Mouse (Mus musculus): Measurements from ENCODE around the gene Aldh3a1. TPM values are rescaled to one million over a fixed set of nuclear protein-coding genes. Genes with fewer than 3 reads are reported as not detected.

Gene Aldh3a1
- polyA plus RNA-seq, 1 experiment = 130 TPM

DNA sequence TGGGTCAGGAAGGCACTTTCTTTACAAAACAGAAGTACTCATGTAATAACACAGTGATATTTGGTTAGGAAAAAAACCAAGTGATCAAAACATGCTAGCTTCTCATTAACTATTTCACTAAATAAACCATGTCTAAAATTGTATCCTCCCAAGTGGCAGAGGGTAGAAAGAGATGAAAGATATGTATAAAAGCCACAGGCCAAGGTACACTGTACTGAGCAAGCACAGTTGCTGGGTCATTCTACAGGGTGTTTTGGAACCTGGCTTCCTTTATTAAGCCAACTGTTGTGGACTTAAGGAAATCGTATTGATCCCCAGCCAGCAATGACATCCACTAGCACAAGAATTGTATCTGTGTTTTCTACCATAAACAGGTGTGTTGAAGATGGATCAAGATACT lies 56.5 kb downstream of the Aldh3a1 start:
- DNase-seq = no peak
- no peaks in the 10 kb centered on the region for H3K4me1 ChIP-seq (ENCODE audit: control insufficient read depth, insufficient read depth, low read length)
- WGBS = 63% methylated on average over 1 of the region's 1 CpGs
- no peak for TF ChIP-seq POLR2A (IDR thresholded peaks at IDR 0.05; ENCODE audit: borderline replicate concordance, extremely low read depth, low read depth, low read length)
- TF ChIP-seq CTCF (IDR thresholded peaks at IDR 0.05; ENCODE audit: insufficient read depth, low read length) = no peak
- H3K4me3 ChIP-seq (replicated peaks; ENCODE audit: extremely low read depth, low read depth, low read length) = no peak overlapping the region

- TF ChIP-seq POLR2A (IDR thresholded peaks at IDR 0.05; ENCODE audit: borderline replicate concordance, extremely low read depth, low read depth, low read length) (peak; percentile 99), CTCF (IDR thresholded peaks at IDR 0.05; ENCODE audit: insufficient read depth, low read length) (no peak)
- WGBS = under 1% methylated on average over 58 of the region's 58 CpGs
- DNase-seq = peak; percentile 97
- no peaks in the 10 kb centered on the region for H3K4me1 ChIP-seq (ENCODE audit: control insufficient read depth, insufficient read depth, low read length)
- peak within 1 kb of the TSS; percentile 83 for H3K4me3 ChIP-seq (replicated peaks; ENCODE audit: extremely low read depth, low read depth, low read length)
Observed at GRCm38 (mm10) chr11:61266551-61267533, 59.5 kb downstream of the Aldh3a1 start, which contains the start of gene Aldh3a2. TSS of gene Aldh3a2 (minus strand) at chr11:61267464.

Other genes with a start within 250 kb of the Aldh3a1 start
- 5.3 and 5.8 TPM in 2 replicates for gene Kcnj12, start 185.0 kb upstream of the Aldh3a1 start, polyA plus RNA-seq (2012; rRNA removed)
- 26.2 and 26.4 TPM in 2 replicates for gene Tnfrsf13b, start 80.8 kb upstream of the Aldh3a1 start, polyA plus RNA-seq (2012; rRNA removed)
- 37.6 and 43.6 TPM in 2 replicates for gene Usp22, start 32.5 kb upstream of the Aldh3a1 start, polyA plus RNA-seq (2012; rRNA removed)
- gene Aldh3a2, start 59.9 kb downstream of the Aldh3a1 start, polyA plus RNA-seq (2012; rRNA removed) = 84.6 and 94.5 TPM in 2 replicates
- gene Slc47a2, start 135.3 kb downstream of the Aldh3a1 start, polyA plus RNA-seq (2012; rRNA removed) = 0.19 and 0.29 TPM in 2 replicates
- gene Slc47a1, start 170.8 kb downstream of the Aldh3a1 start, polyA plus RNA-seq (2012; rRNA removed) = 1.9 and 3.1 TPM in 2 replicates
- gene Rnf112, start 246.6 kb downstream of the Aldh3a1 start, polyA plus RNA-seq (2012; rRNA removed) = 0.27 and 0.44 TPM in 2 replicates

All from lung, adult 2 months (tissue).